Mouse (Mus musculus) liver, embryonic 14.5 days (tissue): ENCODE measurements around the gene Npff. TPM values are rescaled to one million over a fixed set of nuclear protein-coding genes. Genes with fewer than 3 reads are reported as not detected.

ENCODE experiments used
- ATAC-seq: fragments of 200-750 bp; cut with Nextera tagmentation; 2 replicates; pipeline ENCODE4 v1.8.0; 2017; ENCODE audit warnings: moderate number of reproducible peaks, mild to moderate bottlenecking, moderate library complexity; ENCODE audit not compliant: insufficient read depth
- DNase-seq, 3 experiments: peaks; one replicate each; pipeline ENCODE4 v3.0.0-alpha.2; 2012 to 2013; ENCODE audit warnings: low read depth in 3 of 3, low spot score in 3 of 3
- H3K27ac ChIP-seq: fragments of 300-500 bp; sonication (generic); 2 replicates; pipeline ENCODE4 v1.5.1; 2014; ENCODE audit warnings: moderate library complexity, mild to moderate bottlenecking, control low read depth, inconsistent platforms
- H3K27me3 ChIP-seq: fragments of 300-500 bp; sonication (generic); 2 replicates; pipeline ENCODE4 v1.6.1; 2014; ENCODE audit warnings: mild to moderate bottlenecking, low read length, moderate library complexity; ENCODE audit not compliant: control insufficient read depth, insufficient read depth
- H3K36me3 ChIP-seq: fragments of 300-500 bp; sonication (generic); replicated peaks from 2 replicates; pipeline ENCODE4 v1.6.1; 2014; ENCODE audit warnings: low read depth; ENCODE audit not compliant: control insufficient read depth, insufficient read depth
- H3K4me1 ChIP-seq, 2 experiments: fragments of 200-500 bp in 1 of 2; fragments of 300-500 bp in 1 of 2; sonication (generic) in 1 of 2; replicated peaks; 2 replicates each; pipeline ENCODE4 v1.6.1; 2012 to 2014; ENCODE audit warnings: antibody characterized with exemption in 1 of 2, inconsistent platforms in 1 of 2, low read length in 1 of 2; ENCODE audit not compliant: control insufficient read depth in 2 of 2, insufficient read depth in 2 of 2
- H3K4me2 ChIP-seq: fragments of 300-500 bp; sonication (generic); 2 replicates; pipeline ENCODE4 v1.6.1; 2014; ENCODE audit warnings: low read depth, mild to moderate bottlenecking, control low read depth, moderate library complexity
- H3K4me3 ChIP-seq, 2 experiments: fragments of 200-500 bp in 1 of 2; fragments of 300-500 bp in 1 of 2; sonication (generic) in 1 of 2; 2 replicates each; pipeline ENCODE4 v1.5.1; 2012 to 2014; ENCODE audit warnings: low read depth in 2 of 2, low read length in 2 of 2, mild to moderate bottlenecking in 2 of 2, control low read depth in 1 of 2, inconsistent platforms in 1 of 2, moderate library complexity in 1 of 2; ENCODE audit not compliant: insufficient read depth in 1 of 2
- H3K9ac ChIP-seq: fragments of 300-500 bp; sonication (generic); replicated peaks from 2 replicates; pipeline ENCODE4 v1.6.1; 2014; ENCODE audit warnings: mild to moderate bottlenecking, control low read depth, moderate library complexity
- H3K9me3 ChIP-seq: fragments of 300-500 bp; sonication (generic); 2 replicates; pipeline ENCODE4 v1.6.1; 2016; ENCODE audit warnings: low read length, mixed read lengths; ENCODE audit not compliant: control insufficient read depth
- CTCF ChIP-seq: IDR thresholded peaks from 2 replicates; pipeline ENCODE4 v1.5.1; 2016; ENCODE audit warnings: antibody characterized with exemption, low read depth, control low read depth
- EP300 ChIP-seq: IDR thresholded peaks from 2 replicates; pipeline ENCODE4 v1.6.1; 2016; ENCODE audit warnings: antibody characterized with exemption, low read depth
- WGBS: fragments of 180-500 bp; shearing (Covaris S2); extraction: QIAGEN DNeasy Blood & Tissue Kit; methylation state at CpG from one replicate; pipeline ENCODE4 v1.1.7; 2014; ENCODE audit not compliant: insufficient replicate concordance; 5-methylcytosine and 5-hydroxymethylcytosine counted together
- polyA plus RNA-seq, 2 experiments: library from polyadenylated mRNA; depleted of rRNA in 1 of 2; stranded (reverse) in 1 of 2; unstranded in 1 of 2; fragments of >200 nt; fragmentation: Nextera tagmentation in 1 of 2; extraction: Ambion mirVana in 1 of 2; gene quantifications; 2 replicates each; pipeline versions ENCODE4 v1.2.1 to v1.2.3; 2012 to 2014

Npff gene
- polyA plus RNA-seq, 2 experiments = 0.19 to 1.2 TPM

- H3K36me3 ChIP-seq = no peaks in the 10 kb centered on the region
- no peaks in the 10 kb centered on the region for H3K9me3 ChIP-seq
- no peak overlapping the region for H3K9ac ChIP-seq
- H3K27me3 ChIP-seq = no peaks in the 10 kb centered on the region
- ATAC-seq (no peak), DNase-seq (no peak)
- H3K4me3 ChIP-seq = no peak overlapping the region
- no peaks in the 10 kb centered on the region for H3K4me1 ChIP-seq
- no peak overlapping the region for H3K27ac ChIP-seq
- no peak overlapping the region for H3K4me2 ChIP-seq
- no peak for TF ChIP-seq CTCF
- no peak for TF ChIP-seq EP300
- 79% methylated on average over 1 of the region's 1 CpGs for WGBS
These were observed 37.7 kb upstream of the Npff start for GRCm38 (mm10) chr15:102562491-102562890.

- Histone ChIP-seq H3K9ac (no peak overlapping the region), H3K27ac (no peak overlapping the region), H3K36me3 (peaks cover 8% of the 10 kb centered on the region), H3K9me3 (no peaks in the 10 kb centered on the region), H3K4me2 (no peak overlapping the region), H3K4me3 (no peak overlapping the region), H3K4me1 (no peaks in the 10 kb centered on the region), H3K27me3 (no peaks in the 10 kb centered on the region)
- ATAC-seq (no peak), DNase-seq (no peak)
- no peak for TF ChIP-seq EP300
- no peak for TF ChIP-seq CTCF
These were observed 32.8 kb upstream of the Npff start for GRCm38 (mm10) chr15:102557580-102557979.

DNA sequence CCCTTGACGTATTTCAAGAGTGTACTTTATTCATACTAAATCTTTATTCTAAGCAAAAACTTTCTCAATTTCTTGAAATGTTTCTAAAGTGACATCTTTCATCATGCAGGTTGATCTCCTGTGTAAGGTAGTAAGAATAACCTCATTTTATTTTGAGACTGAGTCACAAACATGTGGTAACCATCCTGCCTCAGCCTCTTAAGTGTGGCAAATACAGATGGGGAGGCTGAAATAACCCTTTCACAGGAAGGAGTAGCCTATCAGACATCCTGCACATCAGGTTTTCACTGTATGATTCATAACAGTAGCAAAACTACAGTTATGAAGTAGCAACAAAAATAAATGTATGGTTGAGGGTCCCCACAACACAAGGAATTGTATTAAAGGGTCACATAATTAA lies 30.8 kb upstream of the Npff start:
- Histone ChIP-seq H3K27me3 (no peaks in the 10 kb centered on the region), H3K9me3 (no peaks in the 10 kb centered on the region), H3K4me1 (no peaks in the 10 kb centered on the region), H3K27ac (no peak overlapping the region), H3K4me3 (no peak overlapping the region), H3K4me2 (no peak overlapping the region), H3K9ac (no peak overlapping the region), H3K36me3 (peaks cover 13% of the 10 kb centered on the region)
- TF ChIP-seq CTCF (no peak), EP300 (no peak)
- no peak for ATAC-seq
- 76% methylated on average over 1 of the region's 1 CpGs for WGBS
- DNase-seq = no peak

DNA sequence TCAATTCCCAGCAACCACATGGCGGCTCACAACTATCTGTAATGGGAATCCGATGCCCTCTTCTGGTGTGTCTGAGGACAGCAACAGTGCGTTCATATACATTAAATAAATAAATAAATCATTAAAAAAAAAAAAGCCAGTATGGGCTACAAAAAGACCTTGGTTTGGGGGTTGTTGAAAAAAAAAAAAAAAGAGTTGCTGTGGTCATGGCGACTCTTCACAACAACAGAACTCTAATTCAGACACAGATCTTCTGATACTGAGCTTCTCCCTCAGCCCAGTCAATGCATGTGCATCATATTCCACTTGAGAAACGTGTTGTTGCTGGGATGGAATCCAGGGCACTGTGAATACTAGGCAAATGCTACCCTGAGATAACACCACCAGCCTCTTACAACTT lies 27.9 kb upstream of the Npff start:
- TF ChIP-seq EP300 = no peak
- no peak for TF ChIP-seq CTCF
- Histone ChIP-seq H3K4me1 (no peaks in the 10 kb centered on the region), H3K9ac (no peak overlapping the region), H3K4me3 (no peak overlapping the region), H3K9me3 (no peaks in the 10 kb centered on the region), H3K27me3 (no peaks in the 10 kb centered on the region), H3K4me2 (no peak overlapping the region), H3K36me3 (peaks cover 13% of the 10 kb centered on the region), H3K27ac (no peak overlapping the region)
- 78% methylated on average over 5 of the region's 5 CpGs for WGBS
- DNase-seq (no peak), ATAC-seq (no peak)

- DNase-seq = no peak
- TF ChIP-seq CTCF (no peak), EP300 (no peak)
These were observed 22.7 kb upstream of the Npff start for GRCm38 (mm10) chr15:102547478-102547877.

More at GRCm38 (mm10) chr15:102547478-102547877, 22.7 kb upstream of the Npff start:
- ATAC-seq = no peak
- Histone ChIP-seq H3K27ac (no peak overlapping the region), H3K9ac (no peak overlapping the region), H3K4me2 (no peak overlapping the region), H3K36me3 (peaks cover 12% of the 10 kb centered on the region), H3K4me1 (no peaks in the 10 kb centered on the region), H3K9me3 (no peaks in the 10 kb centered on the region), H3K4me3 (no peak overlapping the region), H3K27me3 (no peaks in the 10 kb centered on the region)
- WGBS = 81% methylated on average over 3 of the region's 3 CpGs
